Mouse (Mus musculus) midbrain, embryonic 10.5 days (tissue): Measurements from ENCODE around the gene Hectd4. TPM values are rescaled to one million over a fixed set of nuclear protein-coding genes. Genes with fewer than 3 reads are reported as not detected.
"Not testable (repeated sequence)": the region's sequence is repeated elsewhere in the genome, so short reads cannot be mapped to it uniquely, and the experiment has no call there.

Source experiments
- DNase-seq: peaks from one replicate; pipeline ENCODE4 v3.0.0-alpha.2; 2017; ENCODE audit warnings: low spot score
- H3K27ac ChIP-seq: fragments of 300-500 bp; sonication (generic); replicated peaks from 2 replicates; pipeline ENCODE4 v1.5.1; 2016; ENCODE audit warnings: mild to moderate bottlenecking
- H3K27me3 ChIP-seq: fragments of 300-500 bp; sonication (generic); 2 replicates; pipeline ENCODE4 v1.6.1; 2016; ENCODE audit warnings: low read depth, mild to moderate bottlenecking; ENCODE audit not compliant: poor library complexity, severe bottlenecking
- H3K36me3 ChIP-seq: fragments of 300-500 bp; sonication (generic); 2 replicates; pipeline ENCODE4 v1.6.1; 2016; ENCODE audit warnings: mild to moderate bottlenecking, moderate library complexity
- H3K4me1 ChIP-seq: fragments of 300-500 bp; sonication (generic); 2 replicates; pipeline ENCODE4 v1.6.1; 2016
- H3K4me3 ChIP-seq: fragments of 300-500 bp; sonication (generic); 2 replicates; pipeline ENCODE4 v1.5.1; 2016; ENCODE audit warnings: mild to moderate bottlenecking, moderate library complexity
- H3K9me3 ChIP-seq: fragments of 300-500 bp; sonication (generic); replicated peaks from 2 replicates; pipeline ENCODE4 v1.6.1; 2016; ENCODE audit warnings: mild to moderate bottlenecking
- WGBS: fragments of 180-500 bp; shearing (Covaris S2); methylation state at CpG from one replicate; pipeline ENCODE4 v1.1.7; 2016; 5-methylcytosine and 5-hydroxymethylcytosine counted together
- polyA plus RNA-seq: library from polyadenylated mRNA; unstranded; fragments of >200 nt; fragmentation: Nextera tagmentation; extraction: Ambion mirVana; gene quantifications from 2 replicates; pipeline ENCODE4 v1.2.1, GENCODE M21; 2016

Gene Hectd4
- polyA plus RNA-seq, 1 experiment from 2014 or later = 3.9 TPM

DNA sequence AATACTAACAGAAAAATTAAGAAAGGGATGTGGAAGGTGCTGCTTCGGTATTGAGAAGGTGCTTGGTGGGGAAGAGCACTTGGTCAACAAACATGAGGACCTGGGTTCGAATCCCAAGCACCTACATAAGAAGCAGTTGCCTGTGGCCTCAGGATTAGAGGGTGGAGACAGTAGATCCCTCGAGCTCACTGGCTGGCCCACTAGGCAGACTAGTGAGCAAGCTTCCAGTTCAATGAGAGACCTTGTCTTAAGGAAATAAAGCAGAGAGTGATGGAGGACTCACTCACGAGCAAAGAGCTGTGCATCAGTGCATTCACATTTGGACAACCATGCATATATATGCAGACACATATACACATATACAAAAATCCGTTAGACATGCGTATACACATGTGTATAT is 7.9 kb upstream of the Hectd4 start:
- no peak for DNase-seq
- 91% methylated on average over 6 of the region's 6 CpGs for WGBS
- Histone ChIP-seq H3K4me1 (peaks cover 4% of the 10 kb centered on the region; the same call in 1 of the 2 replicates), H3K36me3 (peaks cover 61% of the 10 kb centered on the region), H3K27ac (no peak overlapping the region), H3K27me3 (no peaks in the 10 kb centered on the region), H3K4me3 (no peak overlapping the region), H3K9me3 (no peaks in the 10 kb centered on the region)

DNA sequence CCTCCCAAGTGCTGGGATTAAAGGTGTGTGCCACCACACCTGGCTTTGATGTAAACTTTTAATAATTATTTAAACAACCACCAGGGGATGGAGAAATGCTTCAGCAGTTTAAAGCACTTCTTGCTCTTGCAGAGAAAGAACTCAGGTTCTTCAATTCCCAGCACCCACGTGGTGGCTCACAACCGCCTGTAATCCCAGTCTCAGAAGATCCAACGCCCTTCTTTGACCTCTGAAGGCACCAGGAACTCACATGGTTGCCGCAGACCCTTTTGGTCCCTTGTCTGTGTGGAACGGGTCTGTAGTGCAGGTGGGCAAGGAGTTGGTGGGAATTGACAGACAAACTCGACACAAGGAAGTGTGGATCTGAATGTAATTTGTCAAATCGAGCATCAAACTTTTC is 5.3 kb upstream of the Hectd4 start:
- H3K36me3 ChIP-seq = peaks cover 35% of the 10 kb centered on the region
- no peaks in the 10 kb centered on the region for H3K27me3 ChIP-seq
- no peak for DNase-seq
- no peak overlapping the region for H3K27ac ChIP-seq
- H3K9me3 ChIP-seq = no peaks in the 10 kb centered on the region
- no peak overlapping the region for H3K4me3 ChIP-seq
- peaks cover 2% of the 10 kb centered on the region for H3K4me1 ChIP-seq
- 62% methylated on average over 7 of the region's 7 CpGs for WGBS

DNA sequence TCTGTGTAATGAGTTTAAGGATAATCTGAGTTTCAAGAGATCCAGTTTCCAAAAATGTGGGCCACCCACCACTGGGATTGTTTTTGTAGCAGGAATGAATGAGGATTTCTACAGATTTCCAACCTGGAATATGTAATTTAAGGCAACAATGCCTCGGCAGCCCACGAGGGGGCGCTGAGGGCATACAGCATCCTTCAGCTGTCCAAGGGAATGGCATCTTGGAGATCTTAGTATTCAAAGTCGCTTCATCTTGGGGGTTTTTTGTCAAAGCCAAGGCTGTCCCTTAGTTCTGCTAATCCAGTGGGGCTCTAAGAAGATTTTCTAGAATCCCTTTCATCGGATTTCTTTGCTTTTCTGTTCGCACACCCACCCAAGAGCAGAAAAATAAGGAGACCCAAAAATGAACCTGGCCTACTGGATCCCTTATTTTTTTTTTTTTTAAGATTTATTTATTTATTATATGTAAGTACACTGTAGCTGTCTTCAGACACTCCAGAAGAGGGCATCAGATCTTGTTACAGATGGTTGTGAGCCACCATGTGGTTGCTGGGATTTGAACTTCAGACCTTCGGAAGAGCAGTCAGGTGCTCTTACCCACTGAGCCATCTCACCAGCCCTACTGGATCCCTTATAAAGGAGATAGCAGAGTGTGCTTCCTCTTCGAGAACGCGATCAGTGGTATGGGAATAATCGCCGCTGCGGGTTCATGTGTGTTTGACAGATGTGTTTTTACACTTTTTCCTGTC is 4.5 kb upstream of the Hectd4 start:
- WGBS = 50% methylated on average over 13 of the region's 13 CpGs
- Histone ChIP-seq H3K27ac (no peak overlapping the region), H3K36me3 (peaks cover 26% of the 10 kb centered on the region), H3K9me3 (no peaks in the 10 kb centered on the region), H3K4me1 (peaks cover 5% of the 10 kb centered on the region), H3K4me3 (no peak overlapping the region), H3K27me3 (no peaks in the 10 kb centered on the region)
- DNase-seq = peak; percentile 74

DNA sequence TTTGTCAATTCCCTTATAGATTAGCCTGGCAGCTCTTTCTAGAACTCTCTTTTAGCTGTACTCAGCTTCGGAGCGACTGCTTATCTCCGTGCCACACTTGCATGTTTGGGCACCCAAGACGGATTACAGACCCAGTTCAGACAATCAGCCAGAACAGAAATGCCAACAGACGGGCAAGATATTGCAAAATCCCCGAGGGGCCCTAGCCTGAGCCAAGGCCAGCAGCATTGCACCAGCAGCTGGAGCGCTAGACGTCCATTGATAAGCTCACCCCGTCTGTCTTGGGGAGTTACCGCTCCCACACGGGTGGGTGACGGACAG is 3.9 kb upstream of the Hectd4 start:
- no peaks in the 10 kb centered on the region for H3K9me3 ChIP-seq
- WGBS = 87% methylated on average over 12 of the region's 12 CpGs

DNA sequence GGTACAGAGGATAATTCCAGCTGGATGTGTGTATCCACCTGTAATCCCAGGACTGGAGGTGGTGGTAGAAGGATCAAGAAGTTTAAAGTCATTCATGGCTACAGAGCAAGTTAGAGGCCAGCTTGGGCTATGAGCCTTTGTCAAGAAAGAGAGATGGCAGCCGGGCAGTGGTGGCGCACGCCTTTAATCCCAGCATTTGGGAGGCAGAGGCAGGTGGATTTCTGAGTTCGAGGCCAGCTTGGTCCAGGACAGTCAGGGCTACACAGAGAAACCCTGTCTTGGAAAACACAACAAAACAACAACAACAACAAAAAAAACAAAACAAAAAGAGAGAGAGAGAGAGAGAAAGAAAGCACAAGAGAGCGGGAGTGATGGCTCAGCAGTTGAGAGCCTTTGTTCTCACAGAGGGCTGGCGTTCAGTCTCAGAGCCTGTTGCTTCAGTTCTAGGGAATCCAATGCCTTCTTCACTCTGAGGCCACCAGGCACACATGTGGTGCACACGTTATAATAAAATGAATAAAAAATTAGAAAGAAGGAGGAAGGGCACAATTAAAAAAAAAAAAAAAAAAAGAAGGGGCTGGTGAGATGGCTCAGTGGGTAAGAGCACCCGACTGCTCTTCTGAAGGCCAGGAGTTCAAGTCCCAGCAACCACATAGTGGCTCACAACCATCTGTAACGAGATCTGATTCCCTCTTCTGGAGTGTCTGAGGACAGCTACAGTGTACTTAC is 3.3 kb upstream of the Hectd4 start:
- Histone ChIP-seq H3K4me1 (peaks cover 17% of the 10 kb centered on the region), H3K36me3 (peaks cover 14% of the 10 kb centered on the region)
- not testable (repeated sequence) for DNase-seq, H3K9me3 ChIP-seq, H3K27me3 ChIP-seq, H3K4me3 ChIP-seq, H3K27ac ChIP-seq
- 86% methylated on average over 9 of the region's 9 CpGs for WGBS

More for the DNA sequence above, 3.9 kb upstream of the Hectd4 start:
- Histone ChIP-seq H3K27ac (no peak overlapping the region), H3K4me1 (peaks cover 11% of the 10 kb centered on the region), H3K27me3 (no peaks in the 10 kb centered on the region), H3K4me3 (no peak overlapping the region), H3K36me3 (peaks cover 21% of the 10 kb centered on the region)
- no peak for DNase-seq

DNA sequence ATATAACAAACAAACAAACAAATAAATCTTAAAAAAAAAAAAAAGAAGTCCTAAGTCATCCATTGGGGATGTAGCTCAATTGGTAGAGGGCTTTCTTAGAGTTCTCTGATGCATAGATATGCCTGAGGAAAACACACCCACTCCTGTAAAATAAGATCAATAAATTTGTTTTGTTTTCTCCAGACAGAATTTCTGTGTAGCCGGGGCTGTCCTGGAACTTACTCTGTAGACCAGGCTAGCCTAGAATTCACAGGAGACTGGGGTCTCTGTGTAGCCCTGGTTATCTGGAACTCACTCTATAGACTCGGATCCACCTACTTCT is 2.7 kb upstream of the Hectd4 start:
- H3K4me1 ChIP-seq = peaks cover 21% of the 10 kb centered on the region
- no peak for DNase-seq
- H3K4me3 ChIP-seq = no peak overlapping the region
- H3K36me3 ChIP-seq = peaks cover 9% of the 10 kb centered on the region
- no peak overlapping the region for H3K27ac ChIP-seq
- H3K27me3 ChIP-seq = no peaks in the 10 kb centered on the region
- no peaks in the 10 kb centered on the region for H3K9me3 ChIP-seq
- 97% methylated on average over 2 of the region's 2 CpGs for WGBS

DNA sequence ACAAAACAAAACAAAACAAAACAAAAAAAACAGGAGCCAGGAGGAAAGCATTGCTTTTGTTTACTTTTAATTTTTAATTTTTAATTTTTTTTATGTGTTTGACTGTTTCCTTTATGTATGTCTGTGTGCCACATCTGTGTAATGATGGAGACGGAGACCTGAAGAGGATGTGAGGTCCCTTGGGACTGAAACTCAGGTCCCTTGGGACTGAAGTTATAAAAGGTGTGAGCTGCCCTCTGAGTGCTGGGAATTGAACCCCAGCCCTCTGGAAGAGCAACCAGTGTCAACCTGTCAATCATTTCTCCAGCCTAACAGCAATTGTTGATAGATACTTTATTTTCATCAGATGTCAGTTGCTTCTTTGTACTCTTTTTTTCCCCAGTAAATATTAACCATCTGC is 829 bp upstream of the Hectd4 start:
- no peaks in the 10 kb centered on the region for H3K27me3 ChIP-seq
- H3K4me1 ChIP-seq = peaks cover 22% of the 10 kb centered on the region
- 83% methylated on average over 1 of the region's 1 CpGs for WGBS
- no peak overlapping the region for H3K4me3 ChIP-seq
- no peak overlapping the region for H3K27ac ChIP-seq
- H3K36me3 ChIP-seq = no peaks in the 10 kb centered on the region
- no peak for DNase-seq
- no peaks in the 10 kb centered on the region for H3K9me3 ChIP-seq

DNA sequence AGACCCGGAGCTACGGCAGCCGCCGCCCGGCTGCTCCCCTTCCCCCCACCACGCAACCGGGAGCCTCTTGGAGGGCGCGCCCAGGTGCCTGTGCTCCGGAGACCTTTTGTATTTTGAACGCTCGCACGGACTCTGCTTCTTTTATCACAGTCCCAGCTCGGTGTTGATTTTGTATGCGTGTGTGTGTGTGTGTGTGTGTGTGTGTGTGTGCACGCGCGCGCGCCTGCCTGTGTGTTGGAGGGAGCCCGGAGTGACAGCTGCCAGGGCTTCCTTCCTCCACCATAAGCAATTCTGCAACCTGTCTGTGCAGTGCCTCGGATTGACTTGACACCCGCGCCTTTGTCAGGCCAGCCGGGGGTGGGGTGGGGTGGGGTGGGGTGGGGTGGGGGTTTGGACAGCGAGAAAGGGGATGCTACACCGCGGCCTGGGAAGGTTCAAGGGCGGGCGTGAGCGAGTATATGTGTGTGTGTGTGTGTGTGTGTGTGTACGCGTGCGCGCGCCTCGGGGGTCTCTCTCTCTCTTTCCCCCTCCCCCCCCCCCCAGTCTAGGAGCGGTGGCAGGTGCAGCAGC is 798 bp downstream of the Hectd4 start:
- no peaks in the 10 kb centered on the region for H3K9me3 ChIP-seq
- H3K4me1 ChIP-seq = peaks cover 22% of the 10 kb centered on the region
- peak; percentile 56 for DNase-seq
- peak overlapping the region; percentile 96 for H3K4me3 ChIP-seq
- H3K36me3 ChIP-seq = no peaks in the 10 kb centered on the region
- H3K27ac ChIP-seq = peak overlapping the region; percentile 94
- H3K27me3 ChIP-seq = no peaks in the 10 kb centered on the region
- under 1% methylated on average over 37 of the region's 38 CpGs for WGBS

DNA sequence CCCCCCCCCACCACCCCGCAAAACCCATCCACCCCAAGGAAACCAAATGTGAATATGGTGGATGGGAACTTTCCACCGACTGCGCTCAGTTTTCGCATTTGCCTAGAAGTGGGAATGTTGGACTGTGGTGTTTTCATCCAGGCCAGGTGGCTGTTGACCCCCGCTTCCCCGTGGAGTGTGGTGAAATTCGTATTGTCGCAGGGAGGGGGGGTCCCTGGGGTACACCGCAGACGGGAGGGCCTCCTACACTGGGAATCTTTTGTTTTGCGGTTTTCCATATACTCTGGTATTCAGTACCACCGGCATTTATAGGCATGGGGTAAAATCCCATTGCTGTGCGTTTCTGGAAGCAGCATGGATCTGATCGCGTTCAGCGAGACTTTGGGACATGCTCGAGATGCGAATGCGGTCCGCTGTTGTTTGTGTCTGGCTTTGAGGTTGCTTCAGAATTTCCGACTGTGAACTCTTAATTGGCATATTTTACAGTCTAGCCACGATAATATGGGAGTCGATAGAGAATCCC is 1.4 kb downstream of the Hectd4 start:
- peak; percentile 14 for DNase-seq
- H3K27ac ChIP-seq = peak overlapping the region; percentile 94
- 21% methylated on average over 23 of the region's 23 CpGs for WGBS
- no peaks in the 10 kb centered on the region for H3K9me3 ChIP-seq
- peak overlapping the region; percentile 96 for H3K4me3 ChIP-seq
- no peaks in the 10 kb centered on the region for H3K36me3 ChIP-seq
- H3K27me3 ChIP-seq = no peaks in the 10 kb centered on the region
- peaks cover 22% of the 10 kb centered on the region for H3K4me1 ChIP-seq

DNA sequence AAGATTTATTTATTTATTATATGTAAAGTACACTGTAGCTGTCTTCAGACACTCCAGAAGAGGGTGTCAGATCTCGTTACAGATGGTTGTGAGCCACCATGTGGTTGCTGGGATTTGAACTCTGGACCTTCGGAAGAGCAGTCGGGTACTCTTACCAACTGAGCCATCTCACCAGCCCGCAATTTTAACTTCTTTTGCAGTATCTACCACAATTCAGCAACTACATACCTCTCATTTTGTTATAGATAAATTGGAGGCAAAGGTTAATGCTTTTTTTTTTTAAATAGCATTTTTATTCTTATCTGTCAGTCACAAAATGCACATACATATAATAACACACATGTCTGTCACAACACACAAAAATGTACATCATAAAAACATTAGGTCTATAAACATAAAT is 4.0 kb downstream of the Hectd4 start:
- not testable (repeated sequence) for H3K27ac ChIP-seq, H3K4me3 ChIP-seq, H3K36me3 ChIP-seq, DNase-seq, H3K9me3 ChIP-seq, H3K27me3 ChIP-seq
- H3K4me1 ChIP-seq = peaks cover 22% of the 10 kb centered on the region
- 92% methylated on average over 4 of the region's 4 CpGs for WGBS

DNA sequence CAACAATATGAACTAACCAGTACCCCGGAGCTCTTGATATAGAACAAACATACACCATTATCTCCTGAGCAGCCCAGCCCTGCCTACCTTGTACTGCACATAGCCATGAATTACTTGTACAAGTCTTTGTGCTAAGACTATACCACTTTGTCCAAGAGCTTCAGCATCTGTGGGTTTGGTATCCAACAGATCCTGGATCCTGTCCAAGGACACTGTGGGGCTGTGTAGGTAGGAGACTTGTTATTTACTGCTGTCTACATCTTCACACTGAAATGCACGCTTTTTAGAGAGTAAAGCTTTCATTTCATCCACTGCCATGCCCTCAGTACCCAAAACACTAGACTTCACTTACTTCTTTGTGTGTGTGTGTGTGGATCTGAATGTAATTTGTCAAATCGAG is 4.8 kb downstream of the Hectd4 start:
- WGBS = 92% methylated on average over 3 of the region's 3 CpGs
- H3K9me3 ChIP-seq = no peaks in the 10 kb centered on the region
- H3K4me1 ChIP-seq = peaks cover 19% of the 10 kb centered on the region
- no peak overlapping the region for H3K27ac ChIP-seq
- H3K27me3 ChIP-seq = no peaks in the 10 kb centered on the region
- DNase-seq = no peak
- H3K36me3 ChIP-seq = 0 out of 2 replicates have a peak, but pooled peaks cover 2% of the 10 kb centered on the region
- no peak overlapping the region for H3K4me3 ChIP-seq

DNA sequence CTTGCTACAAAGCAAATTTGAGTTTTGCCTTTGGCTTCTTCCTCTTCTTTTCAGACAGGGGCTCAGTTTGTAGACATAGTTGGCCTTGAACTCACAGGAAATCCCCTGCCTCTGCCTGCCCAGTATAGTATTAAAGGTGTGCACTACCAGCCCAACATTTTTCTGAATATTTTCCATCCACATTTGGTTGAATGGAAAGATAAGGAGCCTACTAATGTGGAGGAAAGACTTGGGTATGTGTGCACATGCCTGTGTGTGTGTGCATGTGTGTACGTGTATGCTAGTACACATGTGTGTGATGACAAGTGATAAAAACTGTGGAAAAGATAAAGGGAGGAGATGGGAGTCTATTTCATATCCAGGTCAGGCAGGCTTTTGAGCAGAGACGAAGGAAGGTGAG is 5.8 kb downstream of the Hectd4 start:
- Histone ChIP-seq H3K4me3 (no peak overlapping the region), H3K27ac (no peak overlapping the region), H3K27me3 (no peaks in the 10 kb centered on the region), H3K9me3 (no peaks in the 10 kb centered on the region), H3K36me3 (0 out of 2 replicates have a peak, but pooled peaks cover 3% of the 10 kb centered on the region), H3K4me1 (peaks cover 14% of the 10 kb centered on the region)
- 87% methylated on average over 2 of the region's 2 CpGs for WGBS
- no peak for DNase-seq

DNA sequence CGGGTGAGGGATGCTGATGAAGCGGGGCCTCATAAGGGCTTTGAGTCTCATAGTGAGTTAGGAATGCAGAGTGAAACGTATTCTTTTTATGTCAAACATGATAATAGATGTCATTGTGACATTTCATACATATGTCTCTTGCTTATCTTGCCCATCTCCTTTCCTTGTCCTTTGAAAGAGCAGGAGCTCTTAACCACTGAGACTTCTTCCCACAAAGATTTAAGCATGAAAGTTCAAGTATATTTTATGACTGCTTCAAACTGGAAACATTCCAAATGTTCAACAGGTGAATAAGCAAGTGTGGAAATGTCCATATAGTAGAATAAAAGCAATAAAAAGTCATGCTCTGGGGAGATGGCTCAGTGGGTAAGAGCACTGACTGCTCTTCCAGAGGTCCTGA is 6.4 kb downstream of the Hectd4 start:
- Histone ChIP-seq H3K27me3 (no peaks in the 10 kb centered on the region), H3K36me3 (0 out of 2 replicates have a peak, but pooled peaks cover 3% of the 10 kb centered on the region), H3K9me3 (no peaks in the 10 kb centered on the region), H3K4me3 (no peak overlapping the region), H3K4me1 (peaks cover 8% of the 10 kb centered on the region), H3K27ac (no peak overlapping the region)
- WGBS = 89% methylated on average over 3 of the region's 3 CpGs
- DNase-seq = no peak
